Mouse (Mus musculus): ENCODE measurements at regions not wholly inside any gene's neighbourhood (a gene's known extent, or its start where the extent isn't known, plus 50 kb on each side); places are given as distances from the start of the nearest gene placed in this dataset.
A peak's percentile ranks its signal among the peaks of the same experiment; 100 is the strongest.

- DNase-seq (ENCODE audit: low read depth, low spot score) = no peak
These were observed 1012.6 kb downstream of the Cdh8 start for GRCm38 (mm10) chr8:98403645-98404032.

- no peak for DNase-seq (ENCODE audit: low read depth, low spot score)
These were observed 1013.2 kb downstream of the Cdh8 start for GRCm38 (mm10) chr8:98402852-98403644.

- no peak for DNase-seq (ENCODE audit: low read depth, low spot score)
These were observed 1034.5 kb downstream of the Cdh8 start for GRCm38 (mm10) chr8:98381815-98382214.

- DNase-seq (ENCODE audit: low read depth, low spot score) = no peak
These were observed 1035.9 kb downstream of the Cdh8 start for GRCm38 (mm10) chr8:98380387-98380786.

DNA sequence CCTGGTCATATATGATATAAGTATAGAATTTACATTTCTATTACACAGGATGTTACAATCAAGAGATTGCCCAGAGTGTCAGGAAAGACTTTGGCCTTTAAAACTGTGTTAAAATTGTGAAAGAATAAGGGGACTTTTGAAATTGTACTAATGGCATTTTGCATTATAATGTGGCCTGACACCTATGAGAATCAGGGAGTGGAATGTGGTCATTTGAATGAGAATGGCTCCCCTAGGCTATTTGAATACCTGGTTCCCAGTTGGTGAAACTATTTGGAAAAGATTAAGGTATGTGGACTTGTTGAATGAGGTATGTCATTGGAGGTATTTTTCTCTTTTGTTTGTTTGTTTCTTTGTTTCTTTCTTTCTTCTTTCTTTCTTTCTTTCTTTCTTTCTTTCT is 1038.5 kb downstream of the Cdh8 start:
- no peak for DNase-seq (ENCODE audit: low read depth, low spot score)

DNA sequence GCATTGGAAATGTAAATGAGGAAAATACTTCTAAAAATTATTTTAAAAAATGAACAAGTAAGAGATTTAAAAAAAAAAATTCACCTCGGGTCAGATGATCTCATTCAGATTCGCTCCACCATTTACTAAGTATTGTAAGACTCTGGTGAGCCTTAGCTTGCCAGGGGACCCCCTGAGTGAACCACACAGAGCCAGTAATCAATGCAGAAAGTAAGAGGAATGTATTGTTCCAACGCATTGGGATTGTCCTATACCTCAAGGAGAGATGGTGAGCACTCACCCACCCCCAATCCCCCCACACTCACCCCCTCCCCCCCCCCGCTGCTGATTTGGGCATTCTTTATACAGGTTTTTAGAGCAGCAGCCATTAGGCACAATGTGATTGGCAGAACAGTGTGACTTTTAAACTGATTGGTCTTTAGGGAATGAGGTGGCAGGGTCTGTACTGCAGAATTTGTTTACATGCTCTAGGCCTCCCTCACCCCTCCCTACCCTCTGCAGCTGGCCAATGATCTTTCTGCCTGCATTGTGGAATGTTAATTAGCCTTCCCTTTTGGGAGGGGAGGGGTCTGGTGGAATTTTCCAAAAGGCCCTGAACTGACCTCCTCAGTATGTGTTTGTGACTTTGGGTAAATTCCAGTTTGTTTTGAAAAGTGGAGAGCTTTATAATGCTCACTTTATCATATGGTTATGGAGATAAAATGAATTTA is 1043.4 kb downstream of the Cdh8 start:
- DNase-seq (ENCODE audit: low read depth, low spot score) = no peak

DNA sequence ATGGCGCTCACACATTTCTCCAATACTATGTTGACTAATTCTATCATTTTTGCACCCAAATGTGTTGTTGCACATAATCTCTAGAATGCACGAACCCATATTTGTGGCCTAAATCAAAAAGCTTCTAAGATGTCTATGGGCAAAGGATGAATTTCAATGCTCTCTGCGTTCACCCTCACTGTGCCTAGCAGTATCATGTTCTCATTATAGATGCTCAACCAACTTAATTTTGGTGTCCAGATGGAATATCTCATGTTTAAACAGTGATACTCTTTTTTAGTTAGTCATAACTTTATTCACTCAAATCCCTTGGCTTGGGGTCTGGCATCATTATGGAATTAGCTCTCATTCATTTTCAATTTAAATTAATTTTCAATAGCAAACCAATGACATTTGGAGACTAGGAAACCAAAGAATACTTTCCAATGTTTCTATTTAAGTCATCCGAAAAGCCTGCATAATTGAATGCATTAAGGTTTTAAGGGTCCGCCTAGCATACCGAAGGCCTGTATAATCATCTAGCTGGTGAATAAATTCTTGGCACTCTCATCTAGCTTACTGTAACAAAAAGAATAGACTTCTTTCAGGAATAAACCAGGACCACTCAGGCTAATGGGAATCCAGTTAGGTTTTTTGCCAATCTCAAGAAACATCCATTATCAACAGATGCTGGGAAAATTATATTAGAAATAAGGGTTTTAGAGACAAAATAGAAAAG is 1050.7 kb downstream of the Cdh8 start:
- DNase-seq (ENCODE audit: low read depth, low spot score) = peak; percentile 39

GRCm38 (mm10) chr8:98337279-98337678 is 1079.0 kb downstream of the Cdh8 start:
- DNase-seq (ENCODE audit: low read depth, low spot score) = no peak

DNA sequence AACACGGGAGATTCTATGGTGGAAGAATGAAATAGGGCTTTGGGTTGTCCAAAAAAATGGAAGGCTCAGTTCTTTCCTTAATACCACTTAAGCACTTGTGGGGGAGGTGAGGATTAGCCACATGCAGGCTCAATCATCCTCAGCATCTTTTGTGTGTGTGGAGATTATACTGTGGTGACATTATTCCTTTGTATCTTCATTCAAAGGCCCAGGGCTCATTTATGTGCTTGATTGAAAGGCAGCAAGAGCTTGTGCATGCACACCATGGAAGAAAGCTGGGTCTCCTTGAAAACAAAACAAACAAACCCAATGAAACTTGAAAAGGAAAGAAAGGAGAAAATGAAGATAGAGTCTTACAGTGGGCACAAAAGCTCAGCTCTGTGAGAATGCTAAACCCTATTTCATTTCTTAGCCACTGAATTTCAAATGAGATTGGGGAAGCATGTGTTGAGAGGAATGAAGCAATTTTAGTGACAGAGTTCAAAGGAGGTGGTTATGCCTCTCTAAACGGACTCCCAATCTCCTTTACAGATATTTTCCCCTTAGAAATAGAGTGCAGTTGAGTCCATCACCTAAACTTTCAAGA is 1106.8 kb downstream of the Cdh8 start:
- no peak for DNase-seq (ENCODE audit: low read depth, low spot score)

GRCm38 (mm10) chr8:98294975-98295374 is 1121.3 kb downstream of the Cdh8 start:
- DNase-seq (ENCODE audit: low read depth, low spot score) = no peak

DNA sequence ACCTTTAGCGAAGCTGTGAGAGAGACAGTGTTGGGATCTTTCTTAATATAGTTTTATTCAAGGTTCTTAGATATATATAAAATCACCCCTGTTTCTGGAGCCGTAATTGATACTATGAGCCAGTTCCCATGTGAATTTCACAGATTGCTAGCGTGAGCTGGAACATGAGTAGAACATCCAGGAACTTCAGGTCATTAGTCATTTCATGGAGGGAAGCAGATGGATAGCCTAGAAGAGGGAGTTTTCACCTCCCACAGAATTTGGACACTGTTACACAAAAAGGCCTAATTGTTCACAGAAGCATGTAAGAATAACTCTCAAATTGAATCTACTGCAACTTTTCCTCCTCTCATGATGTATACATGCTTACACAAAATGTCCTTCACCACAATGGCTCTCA is 1156.0 kb downstream of the Cdh8 start:
- DNase-seq (ENCODE audit: low read depth, low spot score) = no peak

- no peak for DNase-seq (ENCODE audit: low read depth, low spot score)
These were observed 1172.8 kb downstream of the Cdh8 start for GRCm38 (mm10) chr8:98243328-98243926.

- DNase-seq (ENCODE audit: low read depth, low spot score) = no peak
These were observed 1202.3 kb downstream of the Cdh8 start for GRCm38 (mm10) chr8:98214019-98214418.

Data from brain, embryonic 18.5 days (tissue).